Mouse (Mus musculus) myocyte (in vitro differentiated cells): ENCODE results near the gene Lgsn. TPM values are rescaled to one million over a fixed set of nuclear protein-coding genes. Genes with fewer than 3 reads are reported as not detected.

Source experiments
- H3K27me3 ChIP-seq: one replicate; pipeline ENCODE4 v1.6.1; 2011; ENCODE audit not compliant: control insufficient read depth, insufficient read depth, insufficient read length
- H3K36me3 ChIP-seq: one replicate; pipeline ENCODE4 v1.6.1; 2011; ENCODE audit not compliant: control insufficient read depth, insufficient read depth
- H3K4me2 ChIP-seq: one replicate; pipeline ENCODE4 v1.6.1; 2011; ENCODE audit warnings: low read depth, control low read depth
- H3K4me3 ChIP-seq: one replicate; pipeline ENCODE4 v1.5.1; 2011; ENCODE audit warnings: mild to moderate bottlenecking, control low read depth, moderate library complexity
- H3K79me2 ChIP-seq: one replicate; pipeline ENCODE4 v1.6.1; 2011; ENCODE audit not compliant: control insufficient read depth, insufficient read depth
- H3ac ChIP-seq: one replicate; pipeline ENCODE4 v1.6.1; 2011; ENCODE audit not compliant: control insufficient read depth, insufficient read length
- CEBPB ChIP-seq: IDR thresholded peaks from 2 replicates; pipeline ENCODE4 v1.6.1; 2011; ENCODE audit warnings: mild to moderate bottlenecking, moderate library complexity; ENCODE audit not compliant: poor library complexity, insufficient read depth, severe bottlenecking
- E2F4 ChIP-seq: IDR thresholded peaks from one replicate; pipeline ENCODE4 v1.6.1; 2011; ENCODE audit warnings: mild to moderate bottlenecking, control low read depth, moderate library complexity; ENCODE audit not compliant: insufficient read depth
- MAX ChIP-seq: IDR thresholded peaks from one replicate; pipeline ENCODE4 v1.6.1; 2011; ENCODE audit warnings: low read depth, mild to moderate bottlenecking, control low read depth
- MYOD1 ChIP-seq, 3 experiments: IDR thresholded peaks; one replicate each; pipeline ENCODE4 v1.6.1; 2011; ENCODE audit warnings: control low read depth in 2 of 3, low read depth in 2 of 3, mild to moderate bottlenecking in 2 of 3, moderate library complexity in 1 of 3; ENCODE audit not compliant: insufficient read length in 2 of 3, control insufficient read depth in 1 of 3
- MYOG ChIP-seq, 3 experiments: IDR thresholded peaks; one replicate each; pipeline ENCODE4 v1.6.1; 2011; ENCODE audit warnings: control low read depth in 2 of 3, low read depth in 2 of 3, mild to moderate bottlenecking in 2 of 3; ENCODE audit not compliant: insufficient read length in 2 of 3, control insufficient read depth in 1 of 3, insufficient read depth in 1 of 3
- POLR2A ChIP-seq: IDR thresholded peaks from one replicate; pipeline ENCODE4 v1.6.1; 2011; ENCODE audit warnings: low read depth, mild to moderate bottlenecking, control low read depth, moderate library complexity; ENCODE audit not compliant: insufficient read length
- POLR2AphosphoS2 ChIP-seq: IDR thresholded peaks from one replicate; pipeline ENCODE4 v1.6.1; 2011; ENCODE audit warnings: low read depth, control low read depth; ENCODE audit not compliant: insufficient read length
- REST ChIP-seq: IDR thresholded peaks from one replicate; pipeline ENCODE4 v1.6.1; 2011; ENCODE audit warnings: mild to moderate bottlenecking, control low read depth, moderate library complexity; ENCODE audit not compliant: insufficient read depth, insufficient read length
- SRF ChIP-seq: IDR thresholded peaks from one replicate; pipeline ENCODE4 v1.6.1; 2011; ENCODE audit warnings: low read depth; ENCODE audit not compliant: control insufficient read depth, insufficient read length
- TCF12 ChIP-seq: IDR thresholded peaks from one replicate; pipeline ENCODE4 v1.6.1; 2011; ENCODE audit warnings: mild to moderate bottlenecking, control low read depth; ENCODE audit not compliant: poor library complexity, insufficient read depth, severe bottlenecking
- TCF3 ChIP-seq: IDR thresholded peaks from one replicate; pipeline ENCODE4 v1.6.1; 2011; ENCODE audit warnings: low read depth, control low read depth; ENCODE audit not compliant: insufficient read length
- USF1 ChIP-seq: IDR thresholded peaks from one replicate; pipeline ENCODE4 v1.6.1; 2011; ENCODE audit warnings: low read depth, mild to moderate bottlenecking, control low read depth, moderate library complexity
- polyA plus RNA-seq: library from polyadenylated mRNA; unstranded; fragments of >200 nt; fragmentation: generic; extraction: Trizol; gene quantifications from one replicate; pipeline ENCODE4 v1.2.1, GENCODE M21; 2012; ENCODE audit warnings: missing spikeins

Lgsn gene
- polyA plus RNA-seq, 1 experiment, result not detected

- no peaks in the 10 kb centered on the region for H3K27me3 ChIP-seq
- H3K36me3 ChIP-seq, result no peaks in the 10 kb centered on the region
- no peak overlapping the region for H3ac ChIP-seq
- H3K4me2 ChIP-seq, result no peak overlapping the region
- H3K4me3 ChIP-seq, result no peak overlapping the region
- no peaks in the 10 kb centered on the region for H3K79me2 ChIP-seq
- TF ChIP-seq TCF3, result no peak
- no peak for TF ChIP-seq SRF
- no peak for TF ChIP-seq REST
- TF ChIP-seq USF1, result no peak
- no peak for TF ChIP-seq MYOG (IDR thresholded peaks at IDR 0.05; ENCODE audit: control insufficient read depth in 1 of 3, insufficient read depth in 1 of 3, insufficient read length in 2 of 3, low read depth in 2 of 3)
- TF ChIP-seq TCF12, result no peak
- no peak for TF ChIP-seq MYOD1 (IDR thresholded peaks at IDR 0.05; ENCODE audit: control insufficient read depth in 1 of 3, insufficient read length in 2 of 3, low read depth in 2 of 3)
Measured at GRCm38 (mm10) chr1:31210144-31210543, 33.9 kb downstream of the Lgsn start.

DNA sequence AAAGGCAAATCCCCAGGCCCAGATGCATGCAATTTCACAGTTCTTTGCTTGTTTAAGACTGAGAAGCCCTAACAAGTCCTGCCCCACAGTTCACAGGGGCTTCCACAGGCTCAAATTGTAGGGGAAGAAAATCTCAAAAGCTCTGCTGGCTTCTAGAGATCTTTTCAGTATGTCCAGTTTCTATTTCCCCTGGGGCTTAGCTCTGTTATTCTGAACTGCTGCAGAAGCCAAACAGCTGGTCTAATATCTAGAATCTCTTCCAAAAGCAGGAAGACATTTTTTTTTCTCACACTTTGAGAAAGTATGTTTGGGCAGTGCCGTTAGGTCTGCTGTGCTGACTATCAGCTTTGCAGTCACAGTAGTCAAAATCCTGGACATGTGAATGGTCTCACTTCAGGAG lies 38.6 kb downstream of the Lgsn start:
- no peaks in the 10 kb centered on the region for H3K79me2 ChIP-seq
- H3K36me3 ChIP-seq, result no peaks in the 10 kb centered on the region
- TF ChIP-seq TCF12 (no peak), POLR2AphosphoS2 (no peak), E2F4 (no peak), TCF3 (no peak), CEBPB (no peak), MAX (no peak), MYOG (IDR thresholded peaks at IDR 0.05; ENCODE audit: control insufficient read depth in 1 of 3, insufficient read depth in 1 of 3, insufficient read length in 2 of 3, low read depth in 2 of 3) (no peak), REST (no peak), SRF (no peak), POLR2A (no peak), USF1 (no peak), MYOD1 (IDR thresholded peaks at IDR 0.05; ENCODE audit: control insufficient read depth in 1 of 3, insufficient read length in 2 of 3, low read depth in 2 of 3) (no peak)
- H3K4me3 ChIP-seq, result no peak overlapping the region
- no peaks in the 10 kb centered on the region for H3K27me3 ChIP-seq
- H3ac ChIP-seq, result no peak overlapping the region
- no peak overlapping the region for H3K4me2 ChIP-seq

DNA sequence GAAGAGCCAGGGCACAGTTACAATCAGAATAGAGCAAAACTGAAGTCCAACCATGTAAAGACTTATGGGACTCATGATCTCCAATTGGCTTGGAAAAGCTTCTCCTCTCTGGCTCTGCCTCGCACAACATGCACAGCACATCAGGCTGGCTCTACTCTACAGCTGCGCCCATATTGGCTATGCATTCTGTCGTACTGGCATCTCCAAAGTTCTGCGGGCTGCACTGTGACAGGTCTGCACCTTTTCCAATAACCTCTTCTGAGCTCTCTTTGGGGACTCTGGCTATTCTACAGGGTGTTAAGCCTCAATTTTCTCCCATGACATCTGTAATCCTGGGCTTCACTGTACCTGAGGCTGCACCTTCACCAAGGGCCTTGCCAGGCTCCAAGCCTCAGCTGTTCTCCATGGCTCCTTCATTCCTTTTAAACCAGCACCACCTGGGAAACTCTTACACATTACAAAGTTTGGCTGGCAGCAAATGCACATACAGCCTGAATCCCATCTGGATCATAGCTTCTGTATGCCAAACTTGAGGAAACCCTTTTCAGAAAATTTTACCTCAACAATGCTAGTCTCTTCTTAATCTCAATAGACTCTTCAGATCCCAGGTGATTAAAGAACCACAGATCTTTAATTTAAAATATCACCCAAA lies 44.5 kb downstream of the Lgsn start:
- TF ChIP-seq E2F4 (no peak), REST (no peak), SRF (no peak), MYOG (IDR thresholded peaks at IDR 0.05; ENCODE audit: control insufficient read depth in 1 of 3, insufficient read depth in 1 of 3, insufficient read length in 2 of 3, low read depth in 2 of 3) (no peak), CEBPB (no peak), TCF3 (no peak), TCF12 (no peak), MYOD1 (IDR thresholded peaks at IDR 0.05; ENCODE audit: control insufficient read depth in 1 of 3, insufficient read length in 2 of 3, low read depth in 2 of 3) (no peak), POLR2AphosphoS2 (no peak), MAX (no peak), POLR2A (no peak)
- no peaks in the 10 kb centered on the region for H3K27me3 ChIP-seq

GRCm38 (mm10) chr1:31222564-31222963 lies 46.4 kb downstream of the Lgsn start, which contains the start of the genes 4931428L18Rik and Pih1d3:
Gene 4931428L18Rik (minus strand): TSS chr1:31222684.
Gene Pih1d3 (plus strand): TSS chr1:31222838.
- Histone ChIP-seq H3K27me3 (no peaks in the 10 kb centered on the region), H3K4me3 (no peak within 1 kb of the TSS), H3K36me3 (no peaks in the 10 kb centered on the region), H3K79me2 (no peaks in the 10 kb centered on the region), H3ac (no peak within 1 kb of the TSS), H3K4me2 (no peak within 1 kb of the TSS)
- no peak for TF ChIP-seq TCF12
- TF ChIP-seq POLR2AphosphoS2, result no peak
- no peak for TF ChIP-seq SRF
- TF ChIP-seq MYOG (IDR thresholded peaks at IDR 0.05; ENCODE audit: control insufficient read depth in 1 of 3, insufficient read depth in 1 of 3, insufficient read length in 2 of 3, low read depth in 2 of 3), result no peak
- no peak for TF ChIP-seq MYOD1 (IDR thresholded peaks at IDR 0.05; ENCODE audit: control insufficient read depth in 1 of 3, insufficient read length in 2 of 3, low read depth in 2 of 3)
- no peak for TF ChIP-seq REST
- no peak for TF ChIP-seq TCF3
- TF ChIP-seq MAX, result no peak
- TF ChIP-seq POLR2A, result no peak
- no peak for TF ChIP-seq E2F4
- no peak for TF ChIP-seq USF1
- TF ChIP-seq CEBPB, result no peak

More for the DNA sequence above, 44.5 kb downstream of the Lgsn start:
- no peak overlapping the region for H3ac ChIP-seq
- no peak overlapping the region for H3K4me2 ChIP-seq
- H3K36me3 ChIP-seq, result no peaks in the 10 kb centered on the region
- H3K79me2 ChIP-seq, result no peaks in the 10 kb centered on the region
- H3K4me3 ChIP-seq, result no peak overlapping the region
